Mouse (Mus musculus): ENCODE results near the gene Vmp1.

DNA sequence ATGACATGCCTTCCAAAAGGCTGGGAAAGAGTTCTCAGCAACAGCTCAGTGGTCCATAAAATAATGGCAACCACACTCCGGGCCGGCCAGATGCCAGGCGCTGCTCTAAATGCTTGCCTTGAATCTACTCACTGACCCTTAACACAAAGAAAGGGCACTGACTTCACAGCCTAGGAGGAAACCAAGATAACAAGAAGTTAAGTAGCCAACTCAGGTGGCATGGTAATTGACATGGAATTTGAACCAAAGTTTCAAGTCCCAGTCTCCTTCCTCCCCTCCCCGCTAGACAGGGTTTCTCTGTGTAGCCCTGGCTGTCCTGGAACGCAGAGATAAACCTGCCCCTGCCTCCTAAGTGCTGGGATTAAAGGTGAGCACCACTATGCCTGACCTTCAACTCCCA is 4.7 kb downstream of the Vmp1 start:
- TF ChIP-seq CHD2 (IDR thresholded peaks at IDR 0.05; ENCODE audit: low read depth, low read length) (no peak), HCFC1 (IDR thresholded peaks at IDR 0.05; ENCODE audit: borderline replicate concordance, insufficient read depth, low read length) (no peak), ZC3H11A (IDR thresholded peaks at IDR 0.05; ENCODE audit: borderline replicate concordance, low read depth, low read length) (no peak)

All from ES-E14 (cell line).